Mouse (Mus musculus): Measurements from ENCODE around the gene Creb3l1.
A peak's percentile ranks its signal among the peaks of the same experiment; 100 is the strongest.

Gene Creb3l1

GRCm38 (mm10) chr2:91936154-91936553 is 88.1 kb downstream of the Creb3l1 start:
- DNase-seq: no peak

- DNase-seq: no peak
Observed at GRCm38 (mm10) chr2:91934826-91935525, 89.3 kb downstream of the Creb3l1 start.

- no peak for DNase-seq
Observed at GRCm38 (mm10) chr2:91934016-91934415, 90.3 kb downstream of the Creb3l1 start.

GRCm38 (mm10) chr2:91933471-91933870 is 90.8 kb downstream of the Creb3l1 start:
- peak; percentile 71 for DNase-seq

GRCm38 (mm10) chr2:91932737-91933350 is 91.5 kb downstream of the Creb3l1 start:
- peak; percentile 42 for DNase-seq
